ENCODE assay signal across 8 mouse cellular contexts in the genomic region with DNA sequence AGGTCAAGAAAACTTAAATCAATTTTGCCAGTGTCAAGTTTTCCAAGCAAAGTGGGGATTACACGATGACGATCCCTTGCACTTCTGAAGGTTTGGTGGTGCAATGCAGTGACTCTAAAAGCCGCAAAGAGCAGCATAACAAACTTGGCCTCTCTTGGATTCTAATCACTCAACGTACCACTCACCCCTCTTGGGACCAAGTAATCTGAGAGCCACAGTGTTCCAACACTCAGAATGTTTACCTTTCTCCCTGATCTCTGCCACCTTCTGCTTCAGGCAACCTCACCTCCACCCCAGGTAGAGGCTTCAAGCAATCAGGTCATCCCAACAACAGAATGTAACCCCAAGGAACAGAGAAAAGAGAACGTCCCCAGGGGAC. TPM values are rescaled to one million over a fixed set of nuclear protein-coding genes. Genes with fewer than 3 reads are reported as not detected.
A peak's percentile ranks its signal among the peaks of the same experiment; 100 is the strongest.
DNase-seq lines count a peak whose midpoint lies in the region; ATAC-seq and TF ChIP-seq lines count a peak whose summit lies in the region.

No protein-coding gene starts in this region.

- no peak for ATAC-seq in hindbrain, embryonic 13.5 days (ENCODE audit: low FRiP score)

- 2% methylated on average over 5 of the region's 5 CpGs for WGBS in hindbrain, embryonic 13.5 days
- 2% methylated on average over 5 of the region's 5 CpGs for WGBS in midbrain, embryonic 10.5 days

- no peaks in the 10 kb centered on the region for H3K9me3 ChIP-seq in hindbrain, embryonic 13.5 days
- H3K9me3 ChIP-seq in midbrain, embryonic 10.5 days (replicated peaks) = no peaks in the 10 kb centered on the region

- no peak for DNase-seq in layer of hippocampus, adult 2 months (ENCODE audit: low spot score in 2 of 2)
- DNase-seq in layer of hippocampus, adult 9-11 months = no peak
- peak; percentile 37 for DNase-seq in c-Kit-negative CD71-positive TER-119-positive erythroid progenitor cells, embryonic 14.5 days (ENCODE audit: low read depth, low spot score)
- DNase-seq in midbrain, embryonic 10.5 days (ENCODE audit: low spot score) = no peak
- DNase-seq in cerebellum, adult 9-10 months = no peak
- no peak for DNase-seq in ovary, postnatal 10 days (ENCODE audit: low spot score)
- DNase-seq in adrenal gland, adult 8-10 months = no peak

- no peak for TF ChIP-seq CTCF in layer of hippocampus, adult 2 months (conservative IDR thresholded peaks at IDR 0.05)

- H3K36me3 ChIP-seq in hindbrain, embryonic 13.5 days = peaks cover 22% of the 10 kb centered on the region
- H3K36me3 ChIP-seq in midbrain, embryonic 10.5 days = peaks cover 40% of the 10 kb centered on the region

- peak overlapping the region; percentile 70 for H3K4me2 ChIP-seq in hindbrain, embryonic 13.5 days

- peak overlapping the region; percentile 99 for H3K27ac ChIP-seq in layer of hippocampus, adult 2 months
- peak overlapping the region; percentile 82 for H3K27ac ChIP-seq in hindbrain, embryonic 13.5 days
- H3K27ac ChIP-seq in midbrain, embryonic 10.5 days (replicated peaks) = peak overlapping the region; percentile 93

- H3K27me3 ChIP-seq in hindbrain, embryonic 13.5 days = no peaks in the 10 kb centered on the region
- no peaks in the 10 kb centered on the region for H3K27me3 ChIP-seq in midbrain, embryonic 10.5 days (ENCODE audit: low read depth, poor library complexity, severe bottlenecking)

- H3K4me3 ChIP-seq in layer of hippocampus, adult 2 months = peak overlapping the region; percentile 77
- H3K4me3 ChIP-seq in hindbrain, embryonic 13.5 days = peak overlapping the region; percentile 90
- H3K4me3 ChIP-seq in midbrain, embryonic 10.5 days = peak overlapping the region; percentile 94

- peaks cover 20% of the 10 kb centered on the region for H3K4me1 ChIP-seq in hindbrain, embryonic 13.5 days (replicated peaks)
- H3K4me1 ChIP-seq in midbrain, embryonic 10.5 days = peaks cover 18% of the 10 kb centered on the region

- H3K9ac ChIP-seq in hindbrain, embryonic 13.5 days = peak overlapping the region; percentile 91

RNA-seq across cellular contexts. Expression of a gene that starts 0.4 kb away (rescaled TPM):
- 100 to 1,000 TPM; 698 to 706 TPM for total RNA-seq in layer of hippocampus, adult 2 months (2021)
- polyA plus RNA-seq in hindbrain, embryonic 13.5 days (2015; fragmentation: Nextera tagmentation; extraction: Ambion mirVana) = 1,088 and 1,091 TPM in 2 replicates
- polyA plus RNA-seq in midbrain, embryonic 10.5 days (2016; fragmentation: Nextera tagmentation; extraction: Ambion mirVana) = 798 and 836 TPM in 2 replicates
- 100 to 1,000 TPM; 489 to 831 (median 690) TPM for total RNA-seq in adrenal gland, adult 8-10 months (2022)

RNA-seq across cellular contexts. Expression of a gene that starts 0.7 kb away (rescaled TPM):
- total RNA-seq in layer of hippocampus, adult 2 months (2021) = 10 to 100 TPM; 80.5 to 82.9 TPM
- polyA plus RNA-seq in hindbrain, embryonic 13.5 days (2015; fragmentation: Nextera tagmentation; extraction: Ambion mirVana) = 109 TPM in 2 replicates
- 65.3 and 70.6 TPM in 2 replicates for polyA plus RNA-seq in midbrain, embryonic 10.5 days (2016; fragmentation: Nextera tagmentation; extraction: Ambion mirVana)
- 10 to 100 TPM; 29.6 to 63.4 (median 43.8) TPM for total RNA-seq in adrenal gland, adult 8-10 months (2022)
